Mouse (Mus musculus) natural killer cell, adult 2 months (primary cell): ENCODE results near the gene Adarb1.

ENCODE experiments used
- DNase-seq, 2 experiments: peaks; one replicate each; pipeline ENCODE4 v3.0.0; 2022; ENCODE audit warnings: low spot score in 2 of 2

The Adarb1 gene

GRCm38 (mm10) chr10:77383045-77383444, 35.0 kb downstream of the Adarb1 start:
- DNase-seq = no peak

- DNase-seq = no peak
Observed at GRCm38 (mm10) chr10:77381191-77381590, 36.9 kb downstream of the Adarb1 start.

GRCm38 (mm10) chr10:77380716-77381115, 37.4 kb downstream of the Adarb1 start:
- DNase-seq = no peak

GRCm38 (mm10) chr10:77379199-77379598, 38.9 kb downstream of the Adarb1 start:
- DNase-seq = no peak

- no peak for DNase-seq
Observed at GRCm38 (mm10) chr10:77376056-77376455, 42.0 kb downstream of the Adarb1 start.

- DNase-seq = no peak
Observed at GRCm38 (mm10) chr10:77374948-77375347, 43.1 kb downstream of the Adarb1 start.

- no peak for DNase-seq
Observed at GRCm38 (mm10) chr10:77374407-77374806, 43.7 kb downstream of the Adarb1 start.

- no peak for DNase-seq
Observed at GRCm38 (mm10) chr10:77370129-77370528, 47.9 kb downstream of the Adarb1 start.

- no peak for DNase-seq
Observed at GRCm38 (mm10) chr10:77367973-77368372, 50.1 kb downstream of the Adarb1 start.

- DNase-seq = peak in 1 of 2 experiments; percentile 26
Observed at GRCm38 (mm10) chr10:77366959-77367358, 51.1 kb downstream of the Adarb1 start.

GRCm38 (mm10) chr10:77365212-77365611, 52.9 kb downstream of the Adarb1 start:
- no peak for DNase-seq

GRCm38 (mm10) chr10:77360486-77360885, 57.6 kb downstream of the Adarb1 start:
- no peak for DNase-seq

GRCm38 (mm10) chr10:77357957-77358356, 60.1 kb downstream of the Adarb1 start:
- DNase-seq = no peak

GRCm38 (mm10) chr10:77353031-77353745, 64.9 kb downstream of the Adarb1 start:
- DNase-seq = peak; percentile 17 to 53

GRCm38 (mm10) chr10:77342842-77343241, 75.2 kb downstream of the Adarb1 start:
- no peak for DNase-seq

GRCm38 (mm10) chr10:77341711-77342110, 76.4 kb downstream of the Adarb1 start:
- DNase-seq = no peak

GRCm38 (mm10) chr10:77341059-77341458, 77.0 kb downstream of the Adarb1 start:
- DNase-seq = no peak

- DNase-seq = no peak
Observed at GRCm38 (mm10) chr10:77339871-77340341, 78.2 kb downstream of the Adarb1 start.

- no peak for DNase-seq
Observed at GRCm38 (mm10) chr10:77333518-77333917, 84.6 kb downstream of the Adarb1 start.

- DNase-seq = no peak
Observed at GRCm38 (mm10) chr10:77329446-77330094, 88.5 kb downstream of the Adarb1 start.

GRCm38 (mm10) chr10:77324716-77325115, 93.4 kb downstream of the Adarb1 start:
- DNase-seq = no peak

GRCm38 (mm10) chr10:77321611-77322010, 96.5 kb downstream of the Adarb1 start:
- no peak for DNase-seq

- DNase-seq = no peak
Observed at GRCm38 (mm10) chr10:77321001-77321400, 97.1 kb downstream of the Adarb1 start.
